Comparison of ENCODE assay signal across 9 mouse cellular contexts in the genomic region with DNA sequence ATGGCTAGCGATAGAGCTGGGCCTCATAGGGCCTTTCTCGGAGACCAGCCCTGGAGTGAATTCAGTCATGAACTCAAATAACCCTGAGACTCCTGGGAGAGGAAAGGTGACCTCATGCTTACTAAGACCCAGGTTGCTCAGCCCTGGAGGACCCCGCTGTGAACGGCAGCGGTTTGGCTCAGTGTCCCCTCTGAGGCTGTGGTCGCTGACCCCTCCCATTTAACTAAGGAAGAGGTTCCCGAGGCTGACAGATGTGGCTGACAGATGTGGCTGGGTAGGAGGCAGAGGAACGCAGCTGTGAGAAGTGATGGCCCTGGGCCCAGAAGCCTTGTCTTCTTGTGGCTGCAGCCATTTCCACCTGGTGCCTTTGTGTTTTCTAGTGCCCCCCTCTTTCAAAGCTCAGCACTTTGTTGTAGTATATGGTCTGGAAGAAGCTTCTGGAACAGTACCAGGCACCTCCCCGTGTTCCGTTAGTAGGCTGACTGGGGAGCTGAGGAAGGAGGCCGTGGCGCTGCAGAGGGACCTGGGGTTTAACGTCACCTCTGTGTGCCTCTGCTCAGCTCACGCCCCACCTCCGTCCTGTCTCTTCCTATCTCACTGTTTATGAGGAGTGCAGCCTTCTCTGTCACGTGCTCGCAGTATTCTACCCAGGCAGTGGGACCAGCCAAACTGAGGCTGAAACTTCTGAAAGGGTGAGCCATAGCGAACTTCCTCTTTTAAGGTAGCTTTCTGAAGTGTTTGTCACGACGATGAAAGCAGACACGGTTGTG. TPM values are rescaled to one million over a fixed set of nuclear protein-coding genes. Genes with fewer than 3 reads are reported as not detected.
A peak's percentile ranks its signal among the peaks of the same experiment; 100 is the strongest.
DNase-seq lines count a peak whose midpoint lies in the region; ATAC-seq and TF ChIP-seq lines count a peak whose summit lies in the region.
"Had no signal": no experiment of that assay in that cellular context is flagged by ENCODE, and none has a peak within 500 bp of the region (broad histone marks: within the 10 kb centered on the region; RNA-seq: fewer than 3 reads in every experiment).

No protein-coding gene starts in this region.

- peak; percentile 87 for DNase-seq in CD4-positive helper T cell, adult 2 months (ENCODE audit: low read depth, low spot score)
- peak; percentile 51 for DNase-seq in heart, postnatal 4 days
- DNase-seq in right cerebral cortex, postnatal 14 days: no peak
- no peak for DNase-seq in left cerebral cortex, adult 11 months (ENCODE audit: low spot score)
- no peak for DNase-seq in kidney, adult 2 months

- no peak for TF ChIP-seq POLR2A in kidney, adult 2 months (IDR thresholded peaks at IDR 0.05; ENCODE audit: low read depth, low read length)

- H3K9me3 ChIP-seq in embryonic facial prominence, embryonic 12.5 days: no peaks in the 10 kb centered on the region
- no peaks in the 10 kb centered on the region for H3K9me3 ChIP-seq in hindbrain, embryonic 13.5 days
- H3K9me3 ChIP-seq: neural tube, embryonic 13.5 days had no signal

- H3K36me3 ChIP-seq in embryonic facial prominence, embryonic 12.5 days: peaks cover 4% of the 10 kb centered on the region; the same call in 1 of the 2 replicates
- H3K36me3 ChIP-seq in kidney, adult 2 months (ENCODE audit: control insufficient read depth, insufficient read depth, low read length): no peaks in the 10 kb centered on the region
- no peaks in the 10 kb centered on the region for H3K36me3 ChIP-seq in hindbrain, embryonic 13.5 days
- H3K36me3 ChIP-seq: neural tube, embryonic 13.5 days had no signal

- H3K9ac ChIP-seq in embryonic facial prominence, embryonic 12.5 days: no peak overlapping the region
- H3K9ac ChIP-seq in hindbrain, embryonic 13.5 days: no peak overlapping the region
- H3K9ac ChIP-seq: neural tube, embryonic 13.5 days had no signal

- H3K4me3 ChIP-seq in embryonic facial prominence, embryonic 12.5 days: no peak overlapping the region
- H3K4me3 ChIP-seq in kidney, adult 2 months (ENCODE audit: insufficient read depth, low read depth, low read length): no peak overlapping the region
- no peak overlapping the region for H3K4me3 ChIP-seq in hindbrain, embryonic 13.5 days
- H3K4me3 ChIP-seq: neural tube, embryonic 13.5 days had no signal

- TF ChIP-seq CTCF in kidney, adult 2 months (conservative IDR thresholded peaks at IDR 0.05; ENCODE audit: insufficient read depth, insufficient read length, low read depth, low read length): no peak

- H3K27me3 ChIP-seq in embryonic facial prominence, embryonic 12.5 days: no peaks in the 10 kb centered on the region
- no peaks in the 10 kb centered on the region for H3K27me3 ChIP-seq in kidney, adult 2 months (replicated peaks; ENCODE audit: control insufficient read depth, insufficient read depth, low read length)
- H3K27me3 ChIP-seq in hindbrain, embryonic 13.5 days: no peaks in the 10 kb centered on the region
- H3K27me3 ChIP-seq: neural tube, embryonic 13.5 days had no signal

- H3K4me1 ChIP-seq in embryonic facial prominence, embryonic 12.5 days: peaks cover 14% of the 10 kb centered on the region
- no peaks in the 10 kb centered on the region for H3K4me1 ChIP-seq in kidney, adult 2 months (ENCODE audit: control insufficient read depth, insufficient read depth, low read length)
- H3K4me1 ChIP-seq in hindbrain, embryonic 13.5 days (replicated peaks): no peaks in the 10 kb centered on the region
- H3K4me1 ChIP-seq: neural tube, embryonic 13.5 days had no signal

- peak overlapping the region; percentile 66; the same call in 1 of the 2 replicates for H3K27ac ChIP-seq in embryonic facial prominence, embryonic 12.5 days
- H3K27ac ChIP-seq in kidney, adult 2 months (ENCODE audit: insufficient read depth, low read depth, low read length): no peak overlapping the region
- no peak overlapping the region for H3K27ac ChIP-seq in hindbrain, embryonic 13.5 days
- H3K27ac ChIP-seq: neural tube, embryonic 13.5 days had no signal

- H3K4me2 ChIP-seq in embryonic facial prominence, embryonic 12.5 days (replicated peaks): no peak overlapping the region
- no peak overlapping the region for H3K4me2 ChIP-seq in hindbrain, embryonic 13.5 days
- H3K4me2 ChIP-seq: neural tube, embryonic 13.5 days had no signal

- 72% methylated on average over 21 of the region's 21 CpGs for WGBS in embryonic facial prominence, embryonic 12.5 days
- WGBS in kidney, adult 2 months: 72% methylated on average over 21 of the region's 21 CpGs
- 79% methylated on average over 21 of the region's 21 CpGs for WGBS in hindbrain, embryonic 13.5 days

- ATAC-seq in embryonic facial prominence, embryonic 12.5 days (ENCODE audit: insufficient number of reproducible peaks, insufficient read depth, low FRiP score, low TSS enrichment): no peak
- peak; percentile 95 for ATAC-seq in megakaryocyte, adult 5-6 weeks (ENCODE audit: poor library complexity, severe bottlenecking)
- ATAC-seq in hindbrain, embryonic 13.5 days (ENCODE audit: low FRiP score): no peak

RNA-seq across cellular contexts. Expression of a gene that starts 48.1 kb away (rescaled TPM):
- polyA plus RNA-seq in embryonic facial prominence, embryonic 12.5 days (2016; fragmentation: Nextera tagmentation; extraction: Ambion mirVana): 0.17 and 0.33 TPM in 2 replicates
- not detected for total RNA-seq in heart, postnatal 4 days (2021)
- 0.07 TPM in 1 of 2 replicates, not detected in the other for total RNA-seq in megakaryocyte, adult 5-6 weeks (2015)
- total RNA-seq in megakaryocyte, adult 5-6 weeks (2017): 0.12 and 0.22 TPM in 2 replicates
- polyA plus RNA-seq in kidney, adult 2 months (2012; rRNA removed): 0.09 TPM in 1 of 2 replicates, not detected in the other
- 0.10 and 0.42 TPM in 2 replicates for polyA plus RNA-seq in hindbrain, embryonic 13.5 days (2015; fragmentation: Nextera tagmentation; extraction: Ambion mirVana)

Comparison
In these comparisons a context has a peak if more than half of its experiments do, and no peak if none do; other contexts are left out.
1. DNase-seq: peak in CD4-positive helper T cell, adult 2 months (single experiment) and heart, postnatal 4 days (single experiment); none in right cerebral cortex, postnatal 14 days (single experiment), left cerebral cortex, adult 11 months (single experiment) and kidney, adult 2 months (single experiment).